Mouse (Mus musculus): ENCODE results near the gene Ttf1.

Ttf1 gene

GRCm38 (mm10) chr2:29130118-29130899, 70.2 kb downstream of the Ttf1 start:
- no peak for DNase-seq

- DNase-seq = no peak
These were observed 75.1 kb downstream of the Ttf1 start for GRCm38 (mm10) chr2:29135161-29135560.

All from kidney, adult 18-20 months (tissue).